Mouse (Mus musculus) ovary, postnatal 10 days (tissue): ENCODE data around the gene Mrps23.
"Not testable (repeated sequence)": the region's sequence is repeated elsewhere in the genome, so short reads cannot be mapped to it uniquely, and the experiment has no call there.

Experiments
- DNase-seq: peaks from one replicate; pipeline ENCODE4 v3.0.0; 2022; ENCODE audit warnings: low spot score

Gene Mrps23

GRCm38 (mm10) chr11:88173386-88174025 is 30.7 kb upstream of the Mrps23 start:
- DNase-seq, result no peak

GRCm38 (mm10) chr11:88180467-88180958 is 23.7 kb upstream of the Mrps23 start:
- DNase-seq, result no peak

- DNase-seq, result no peak
Observed at GRCm38 (mm10) chr11:88180959-88181619, 23.1 kb upstream of the Mrps23 start.

GRCm38 (mm10) chr11:88184632-88185180 is 19.5 kb upstream of the Mrps23 start:
- no peak for DNase-seq

GRCm38 (mm10) chr11:88186078-88186946 is 17.9 kb upstream of the Mrps23 start:
- no peak for DNase-seq

- no peak for DNase-seq
Observed at GRCm38 (mm10) chr11:88186947-88187243, 17.3 kb upstream of the Mrps23 start.

GRCm38 (mm10) chr11:88187417-88188133 is 16.6 kb upstream of the Mrps23 start:
- peak; percentile 68 for DNase-seq

- DNase-seq, result no peak
Observed at GRCm38 (mm10) chr11:88188216-88188615, 16.0 kb upstream of the Mrps23 start.

- no peak for DNase-seq
Observed at GRCm38 (mm10) chr11:88188635-88189034, 15.6 kb upstream of the Mrps23 start.

GRCm38 (mm10) chr11:88192595-88192994 is 11.6 kb upstream of the Mrps23 start:
- DNase-seq, result no peak

GRCm38 (mm10) chr11:88193098-88193823 is 10.9 kb upstream of the Mrps23 start:
- no peak for DNase-seq

- DNase-seq, result no peak
Observed at GRCm38 (mm10) chr11:88193824-88194696, 10.1 kb upstream of the Mrps23 start.

GRCm38 (mm10) chr11:88195699-88196098 is 8.5 kb upstream of the Mrps23 start:
- DNase-seq, result not testable (repeated sequence)

- no peak for DNase-seq
Observed at GRCm38 (mm10) chr11:88197153-88197576, 7.0 kb upstream of the Mrps23 start.

- DNase-seq, result no peak
Observed at GRCm38 (mm10) chr11:88198223-88198622, 6.0 kb upstream of the Mrps23 start.

GRCm38 (mm10) chr11:88201172-88201571 is 3.0 kb upstream of the Mrps23 start:
- DNase-seq, result no peak

- DNase-seq, result no peak
Observed at GRCm38 (mm10) chr11:88202077-88202476, 2.1 kb upstream of the Mrps23 start.

- no peak for DNase-seq
Observed at GRCm38 (mm10) chr11:88204593-88205368, 593 bp downstream of the Mrps23 start.

- not testable (repeated sequence) for DNase-seq
Observed at GRCm38 (mm10) chr11:88206576-88206975, 2.4 kb downstream of the Mrps23 start.
